Mouse (Mus musculus) brain, embryonic 14.5 days (tissue): ENCODE results near the gene Syt5. TPM values are rescaled to one million over a fixed set of nuclear protein-coding genes. Genes with fewer than 3 reads are reported as not detected.
A peak's percentile ranks its signal among the peaks of the same experiment; 100 is the strongest.

Source experiments
- DNase-seq: peaks from one replicate; pipeline ENCODE4 v3.0.0-alpha.2; 2011; ENCODE audit warnings: low read depth
- CTCF ChIP-seq: fragments of 200-500 bp; IDR thresholded peaks from 2 replicates; pipeline ENCODE4 v1.5.1; 2012; ENCODE audit warnings: inconsistent platforms, mild to moderate bottlenecking, moderate library complexity, borderline replicate concordance; ENCODE audit not compliant: insufficient read depth, insufficient read length; ENCODE audit errors: extremely low read depth
- POLR2A ChIP-seq: fragments of 200-500 bp; IDR thresholded peaks from 2 replicates; pipeline ENCODE4 v1.6.1; 2012; ENCODE audit warnings: mild to moderate bottlenecking, inconsistent platforms, borderline replicate concordance; ENCODE audit not compliant: poor library complexity, insufficient read depth, insufficient read length, severe bottlenecking; ENCODE audit errors: extremely low read depth
- polyA plus RNA-seq: library from polyadenylated mRNA; depleted of rRNA; stranded (reverse); fragments of >200 nt; gene quantifications from 2 replicates; pipeline ENCODE4 v1.2.3, GENCODE M21; 2012

The Syt5 gene
- polyA plus RNA-seq, 1 experiment, result 103 TPM

- DNase-seq, result no peak
- no peak for TF ChIP-seq CTCF
- no peak for TF ChIP-seq POLR2A
Measured at GRCm38 (mm10) chr7:4504646-4505435, 42.5 kb downstream of the Syt5 start.

DNA sequence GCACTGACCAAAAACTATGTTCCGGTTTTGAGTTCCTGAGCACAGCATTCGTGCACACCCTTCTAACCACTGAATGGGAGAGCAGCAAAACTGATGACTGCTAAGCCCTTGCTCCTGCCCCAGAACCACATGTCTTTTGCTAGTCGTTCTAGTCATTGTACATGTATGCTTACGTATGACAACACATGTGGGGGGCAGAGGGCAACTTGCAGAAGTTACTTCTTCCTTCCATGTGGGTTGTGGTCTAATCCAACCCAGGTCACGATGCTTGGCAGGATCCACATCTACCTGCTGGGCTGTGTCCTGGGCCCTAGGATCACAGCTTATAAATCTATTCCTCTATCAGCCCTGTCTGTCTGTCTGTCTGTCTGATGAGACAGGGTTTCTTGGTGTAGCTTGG lies 43.5 kb downstream of the Syt5 start:
- TF ChIP-seq POLR2A, result no peak
- TF ChIP-seq CTCF, result no peak
- no peak for DNase-seq

DNA sequence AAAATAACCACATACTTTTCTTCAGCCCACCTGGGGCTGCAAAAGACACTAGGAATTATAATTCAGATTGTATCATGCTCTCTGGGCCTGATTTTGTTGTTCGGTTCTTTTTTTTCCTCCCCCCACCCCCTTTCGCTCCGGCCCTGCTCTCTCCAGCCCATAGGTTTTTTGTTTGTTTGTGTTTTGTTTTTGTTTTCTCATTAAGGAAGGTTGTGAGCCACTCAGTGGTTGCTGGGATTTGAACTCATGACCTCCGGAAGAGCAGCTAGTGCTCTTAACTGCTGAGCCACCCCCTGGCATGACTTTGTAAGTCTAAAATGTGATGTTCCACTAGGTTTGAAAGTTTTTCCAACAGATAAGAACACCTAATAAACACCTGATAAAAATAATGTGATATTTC lies 44.2 kb downstream of the Syt5 start:
- no peak for TF ChIP-seq CTCF
- TF ChIP-seq POLR2A, result no peak
- no peak for DNase-seq

- TF ChIP-seq POLR2A, result no peak
- TF ChIP-seq CTCF, result no peak
- peak; percentile 79 for DNase-seq
Measured at GRCm38 (mm10) chr7:4502421-4503090, 44.8 kb downstream of the Syt5 start.

GRCm38 (mm10) chr7:4501558-4502397 lies 45.6 kb downstream of the Syt5 start, which contains the start of gene Ppp1r12c:
Gene Ppp1r12c, minus strand, starts transcription at chr7:4501680.
- peak; percentile 96 for TF ChIP-seq POLR2A
- TF ChIP-seq CTCF, result no peak

GRCm38 (mm10) chr7:4500892-4501471 lies 46.4 kb downstream of the Syt5 start:
- no peak for TF ChIP-seq POLR2A
- TF ChIP-seq CTCF, result no peak
- peak; percentile 29 for DNase-seq

More at GRCm38 (mm10) chr7:4501558-4502397, 45.6 kb downstream of the Syt5 start, which contains the start of gene Ppp1r12c:
- DNase-seq, result peak; percentile 98

- TF ChIP-seq POLR2A, result no peak
- TF ChIP-seq CTCF, result no peak
- no peak for DNase-seq
Measured at GRCm38 (mm10) chr7:4499034-4499433, 48.3 kb downstream of the Syt5 start.

DNA sequence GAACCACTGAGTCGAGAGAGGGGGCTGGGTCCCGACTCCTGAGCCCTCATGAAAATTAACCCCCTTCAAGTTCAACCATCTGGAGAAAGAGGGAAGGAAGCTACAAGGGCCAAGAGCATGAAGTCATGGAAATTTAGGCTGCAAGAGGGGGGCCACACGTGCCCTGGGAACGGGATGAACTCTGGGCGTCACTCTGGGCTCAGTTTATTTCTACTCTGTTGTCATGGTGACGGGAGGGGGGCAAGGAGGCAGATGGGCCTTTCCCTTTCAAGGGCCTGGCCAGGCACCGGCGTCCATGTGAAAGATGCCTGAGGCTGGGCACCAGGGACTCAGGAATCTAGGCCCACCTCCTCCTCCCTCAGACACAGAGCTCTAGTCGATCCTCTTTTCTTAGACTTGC lies 49.1 kb downstream of the Syt5 start:
- DNase-seq, result peak; percentile 82
- TF ChIP-seq CTCF (no peak), POLR2A (no peak)

GRCm38 (mm10) chr7:4497271-4497903 lies 50.0 kb downstream of the Syt5 start:
- no peak for TF ChIP-seq CTCF
- no peak for TF ChIP-seq POLR2A
- DNase-seq, result no peak

GRCm38 (mm10) chr7:4496468-4496867 lies 50.9 kb downstream of the Syt5 start:
- no peak for TF ChIP-seq CTCF
- no peak for TF ChIP-seq POLR2A
- DNase-seq, result no peak
